Mouse (Mus musculus): ENCODE results near the gene Fcor.

- no peak for TF ChIP-seq CTCF (IDR thresholded peaks at IDR 0.05; ENCODE audit: insufficient read depth, low read depth, low read length)
- no peak for TF ChIP-seq POLR2A (IDR thresholded peaks at IDR 0.05; ENCODE audit: insufficient read depth, low read depth, low read length)
Observed at GRCm38 (mm10) chr8:3682435-3682834, 10.3 kb upstream of the Fcor start.
